Mouse (Mus musculus): ENCODE measurements around the gene Fignl1.

Fignl1 gene

GRCm38 (mm10) chr11:11758883-11759282 is 49.9 kb downstream of the Fignl1 start:
- no peak for DNase-seq

DNA sequence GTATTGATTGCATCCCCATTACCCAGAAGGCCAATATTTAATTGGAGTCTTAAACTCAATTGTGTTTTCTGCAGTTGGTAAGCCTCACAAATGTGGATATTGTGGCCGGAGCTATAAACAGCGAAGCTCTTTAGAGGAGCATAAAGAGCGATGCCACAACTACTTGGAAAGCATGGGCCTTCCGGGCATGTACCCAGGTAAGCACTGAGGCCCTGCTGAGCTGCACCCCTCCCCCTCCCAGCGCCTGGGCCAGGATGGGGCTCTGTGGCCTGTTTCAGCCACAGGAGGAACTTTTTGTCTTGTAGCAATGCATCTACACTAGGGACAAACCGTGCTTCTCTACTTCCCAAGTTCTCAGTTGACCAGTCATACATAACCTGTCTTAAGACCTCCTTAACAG is 50.6 kb downstream of the Fignl1 start:
- no peak for DNase-seq

DNA sequence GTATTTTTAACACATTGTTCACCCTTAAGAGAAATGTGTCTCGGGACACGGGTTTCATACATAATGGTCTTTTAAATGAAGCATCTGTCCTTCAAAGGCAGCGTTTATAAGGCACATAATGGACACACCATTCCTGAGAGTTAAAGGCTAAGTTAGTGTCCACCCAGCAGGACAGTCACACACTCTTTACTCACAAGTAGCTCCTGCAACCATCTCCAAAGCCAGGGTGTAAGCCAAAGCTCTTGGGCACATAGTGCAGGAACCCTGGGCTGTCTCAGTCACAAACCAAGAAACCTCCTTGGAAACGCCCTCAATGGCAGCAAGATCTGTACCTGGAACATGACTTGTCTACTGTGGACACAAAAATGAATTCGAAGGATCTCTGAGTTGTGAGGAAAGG is 55.9 kb downstream of the Fignl1 start:
- no peak for DNase-seq

DNA sequence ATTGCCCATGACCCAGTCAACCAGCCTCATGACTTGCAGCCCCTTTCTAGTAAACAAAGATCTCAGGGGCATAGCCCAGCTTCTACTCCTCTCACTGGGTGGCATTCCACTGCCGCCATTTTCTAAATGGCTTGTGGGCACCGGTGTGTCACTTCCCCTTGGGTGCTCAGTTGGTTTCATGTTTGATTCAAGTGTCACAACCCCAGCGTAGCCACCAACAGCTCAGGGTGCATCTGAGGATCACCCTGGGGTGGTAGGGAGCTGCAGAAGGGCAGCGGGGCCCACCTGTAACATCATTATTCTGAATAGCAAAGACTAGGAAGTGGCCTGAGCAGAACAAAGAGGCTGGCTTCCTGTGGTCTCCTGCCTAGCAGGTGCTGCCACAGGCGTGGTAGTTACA is 57.7 kb downstream of the Fignl1 start:
- no peak for DNase-seq

DNA sequence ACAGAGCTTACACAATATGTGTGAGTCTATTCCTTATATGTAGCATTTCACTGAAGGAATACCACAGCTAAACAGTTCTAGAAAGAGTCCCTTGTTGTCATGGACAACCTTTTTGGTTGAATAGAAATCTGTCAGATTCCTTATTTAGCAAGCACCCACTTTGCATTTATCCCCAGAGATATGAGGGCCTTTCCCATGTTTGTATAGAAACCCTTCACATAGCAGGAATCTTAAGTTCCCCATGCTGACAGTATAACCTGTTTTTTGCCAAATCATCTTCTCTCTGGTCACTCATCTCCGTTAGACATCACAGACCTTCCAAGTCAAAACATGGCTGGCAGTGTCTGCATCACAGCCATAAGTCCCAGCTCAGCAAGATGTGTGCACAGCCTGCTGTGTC is 64.5 kb downstream of the Fignl1 start:
- no peak for DNase-seq

DNA sequence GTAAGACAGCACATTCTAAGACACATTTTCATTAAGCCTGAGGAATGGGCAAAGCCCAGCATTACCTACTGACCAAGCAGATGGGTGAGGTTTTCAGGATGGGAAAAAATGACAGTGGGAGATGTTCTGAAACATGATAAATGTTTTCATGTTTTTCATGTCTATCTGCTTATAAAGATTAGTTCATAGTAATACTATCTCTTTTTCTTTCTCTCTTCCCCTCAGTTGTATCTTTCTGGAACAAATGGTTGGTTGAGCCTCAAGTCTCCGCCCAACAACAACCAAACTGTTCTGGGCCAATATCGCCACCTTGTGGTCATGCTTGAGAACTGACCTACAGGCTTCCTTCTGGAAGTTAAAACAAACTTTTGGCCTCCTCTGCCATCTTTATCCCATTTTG is 66.1 kb downstream of the Fignl1 start:
- DNase-seq, result no peak

GRCm38 (mm10) chr11:11741574-11741973 is 67.2 kb downstream of the Fignl1 start:
- DNase-seq, result no peak

DNA sequence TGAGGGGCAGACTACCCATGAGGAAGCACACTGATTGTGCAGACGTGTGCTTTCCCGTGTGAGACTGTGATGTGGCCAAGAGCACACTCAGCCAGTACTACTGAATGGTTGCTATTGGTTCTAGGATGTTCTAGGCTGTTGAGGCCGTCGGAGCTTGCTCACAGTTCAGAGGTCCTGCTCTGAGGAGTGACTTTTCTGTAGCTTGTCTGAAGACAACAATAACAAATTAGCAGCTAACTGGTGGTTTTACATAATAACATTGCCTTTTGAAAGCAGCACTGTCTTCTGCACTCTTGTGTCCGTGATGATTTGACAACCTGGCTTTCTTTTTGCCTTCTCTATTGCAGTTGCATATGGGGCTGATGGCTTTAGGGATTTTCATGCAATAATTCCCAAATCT is 68.2 kb downstream of the Fignl1 start:
- DNase-seq, result no peak

DNA sequence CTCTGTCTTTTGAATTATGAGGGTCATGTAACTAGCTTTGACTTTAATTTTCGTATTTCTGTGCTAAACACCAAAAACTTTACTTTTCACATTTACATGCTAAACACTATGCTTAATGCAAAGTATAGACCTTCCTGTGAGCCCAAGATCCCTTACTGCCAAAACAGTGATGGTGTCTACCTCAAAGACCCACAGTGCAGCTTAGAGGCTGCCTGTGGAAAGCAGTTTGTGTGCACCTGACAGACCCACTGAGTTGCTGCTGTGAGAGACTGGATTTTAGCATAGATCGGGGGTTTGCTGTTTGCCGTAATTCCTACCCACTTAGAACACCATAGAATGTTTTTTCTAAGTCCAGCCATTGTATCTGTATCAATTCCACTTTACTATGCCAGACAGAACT is 69.7 kb downstream of the Fignl1 start:
- no peak for DNase-seq

- DNase-seq, result no peak
These were observed 71.2 kb downstream of the Fignl1 start for GRCm38 (mm10) chr11:11737562-11737961.

All from cerebellum, postnatal 36 days (tissue).